Mouse (Mus musculus): ENCODE data around the gene Ociad2.

DNA sequence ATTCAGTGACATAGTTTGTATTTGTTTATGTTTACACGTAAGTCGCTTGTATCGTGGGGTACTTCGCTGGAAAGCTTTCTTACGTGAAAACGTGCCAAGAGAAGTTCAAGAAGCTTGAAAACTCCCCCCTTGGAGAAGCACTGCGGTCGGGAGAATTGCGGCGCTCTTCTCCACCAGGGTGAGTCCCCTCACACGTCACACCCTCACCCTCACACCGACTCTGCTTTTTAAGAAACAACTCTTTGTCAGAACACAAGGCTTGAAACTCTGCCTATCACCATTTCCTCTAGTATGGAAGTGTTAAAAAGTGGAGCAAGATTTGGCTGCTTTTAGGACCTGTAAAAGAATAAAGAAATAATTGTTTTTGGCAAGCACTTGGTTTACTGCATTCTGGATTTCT lies 36.3 kb downstream of the Ociad2 start:
- TF ChIP-seq CTCF (IDR thresholded peaks at IDR 0.05; ENCODE audit: low read depth) = no peak
- no peak for TF ChIP-seq EP300 (IDR thresholded peaks at IDR 0.05; ENCODE audit: low read depth)
